ENCODE assay signal across 17 mouse cellular contexts in genomic region chr5:113584439-113584838, GRCm38 (mm10).
DNase-seq lines count a peak whose midpoint lies in the region; ATAC-seq and TF ChIP-seq lines count a peak whose summit lies in the region.
"Had no signal": no experiment of that assay in that cellular context is flagged by ENCODE, and none has a peak within 500 bp of the region (broad histone marks: within the 10 kb centered on the region; RNA-seq: fewer than 3 reads in every experiment).

No protein-coding gene starts in this region.

- no peak overlapping the region for H3K4me3 ChIP-seq in cerebellum, adult 2 months (replicated peaks; ENCODE audit: insufficient read depth, low read depth, low read length)
- H3K4me3 ChIP-seq in intestine, embryonic 16.5 days (ENCODE audit: low read length): no peak overlapping the region
- no peak overlapping the region for H3K4me3 ChIP-seq in intestine, postnatal 0 days (ENCODE audit: low read depth, low read length)
- H3K4me3 ChIP-seq in ES-E14 (ENCODE audit: insufficient read depth in 1 of 2, low read depth in 1 of 2, low read length in 2 of 2, poor library complexity in 1 of 2, severe bottlenecking in 1 of 2): peak overlapping the region; percentile 12 to 52; a peak in 2 of 4 replicates
- no peak overlapping the region for H3K4me3 ChIP-seq in gastrocnemius, adult 2 months
- H3K4me3 ChIP-seq: hindbrain, embryonic 12.5 days; intestine, embryonic 15.5 days had no signal

- no peak overlapping the region for H3K4me2 ChIP-seq in intestine, embryonic 16.5 days (ENCODE audit: low read depth, low read length)
- H3K4me2 ChIP-seq in intestine, postnatal 0 days (replicated peaks; ENCODE audit: low read depth): no peak overlapping the region
- H3K4me2 ChIP-seq: hindbrain, embryonic 12.5 days; intestine, embryonic 15.5 days had no signal

- no peaks in the 10 kb centered on the region for H3K27me3 ChIP-seq in cerebellum, adult 2 months (ENCODE audit: control insufficient read depth, insufficient read depth, low read length)
- no peaks in the 10 kb centered on the region for H3K27me3 ChIP-seq in intestine, embryonic 16.5 days (replicated peaks; ENCODE audit: control insufficient read depth, insufficient read depth, low read length)
- no peaks in the 10 kb centered on the region for H3K27me3 ChIP-seq in intestine, postnatal 0 days (replicated peaks; ENCODE audit: control insufficient read depth, insufficient read depth, low read length)
- H3K27me3 ChIP-seq: hindbrain, embryonic 12.5 days; intestine, embryonic 15.5 days had no signal

- no peak for TF ChIP-seq CTCF in cerebellum, adult 2 months (IDR thresholded peaks at IDR 0.05; ENCODE audit: borderline replicate concordance, insufficient read depth, low read depth, low read length)
- no peak for TF ChIP-seq CTCF in intestine, postnatal 0 days (IDR thresholded peaks at IDR 0.05; ENCODE audit: low read depth)
- TF ChIP-seq CTCF in gastrocnemius, adult 2 months (IDR thresholded peaks at IDR 0.05): no peak

- H3K27ac ChIP-seq in cerebellum, adult 2 months (ENCODE audit: insufficient read depth, low read length): 0 out of 2 replicates have a peak overlapping the region, but pooled peaks have one; percentile 52
- no peak overlapping the region; the same call in 1 of the 2 replicates for H3K27ac ChIP-seq in intestine, embryonic 16.5 days (ENCODE audit: low read length)
- no peak overlapping the region for H3K27ac ChIP-seq in intestine, postnatal 0 days (ENCODE audit: low read depth, low read length)
- H3K27ac ChIP-seq in ES-E14 (ENCODE audit: insufficient read depth, low read depth, low read length, poor library complexity, severe bottlenecking): peak overlapping the region; percentile 92
- no peak overlapping the region for H3K27ac ChIP-seq in gastrocnemius, adult 2 months
- H3K27ac ChIP-seq: intestine, embryonic 15.5 days; liver, embryonic 14.5 days had no signal

- intact Hi-C loops in gastrocnemius, adult 2 months (cut with DNase I): no loop called here

- ATAC-seq in intestine, embryonic 16.5 days: 0 out of 2 replicates have a peak, but pooled peaks have one; percentile 28
- no peak for ATAC-seq in intestine, postnatal 0 days
- ATAC-seq: intestine, embryonic 15.5 days had no signal

- H3K9ac ChIP-seq in intestine, embryonic 16.5 days (ENCODE audit: low read depth, low read length): no peak overlapping the region
- no peak overlapping the region for H3K9ac ChIP-seq in intestine, postnatal 0 days (ENCODE audit: low read depth, low read length)
- H3K9ac ChIP-seq in ES-E14 (ENCODE audit: insufficient read depth, low read depth, low read length, poor library complexity, severe bottlenecking): peak overlapping the region; percentile 74
- H3K9ac ChIP-seq: hindbrain, embryonic 12.5 days; intestine, embryonic 15.5 days; liver, embryonic 14.5 days had no signal

- in situ Hi-C loops in ES-E14 (cut with MboI; ENCODE audit: low sequenced_read_pairs in 2 of 2, unreplicated experiment in 2 of 2): no loop called here

- 51% methylated on average over 6 of the region's 6 CpGs for WGBS in cerebellum, adult 2 months
- WGBS in intestine, embryonic 16.5 days: 25% methylated on average over 6 of the region's 6 CpGs
- WGBS in intestine, postnatal 0 days: 24% methylated on average over 6 of the region's 6 CpGs

- no peaks in the 10 kb centered on the region for H3K36me3 ChIP-seq in intestine, embryonic 16.5 days (ENCODE audit: control insufficient read depth, insufficient read depth, low read length)
- H3K36me3 ChIP-seq in intestine, postnatal 0 days (ENCODE audit: control insufficient read depth, insufficient read depth): no peaks in the 10 kb centered on the region
- H3K36me3 ChIP-seq in ES-E14 (ENCODE audit: control insufficient read depth, insufficient read depth, low read length, poor library complexity, severe bottlenecking): no peaks in the 10 kb centered on the region
- H3K36me3 ChIP-seq: G1E; hindbrain, embryonic 12.5 days; intestine, embryonic 15.5 days had no signal

- H3K9me3 ChIP-seq in intestine, embryonic 16.5 days (ENCODE audit: control insufficient read depth, low read length): no peaks in the 10 kb centered on the region
- H3K9me3 ChIP-seq in intestine, postnatal 0 days (ENCODE audit: control insufficient read depth): no peaks in the 10 kb centered on the region
- H3K9me3 ChIP-seq in ES-E14 (ENCODE audit: control insufficient read depth, insufficient read depth, low read depth, low read length): no peaks in the 10 kb centered on the region
- H3K9me3 ChIP-seq: hindbrain, embryonic 12.5 days; intestine, embryonic 15.5 days had no signal

- H3K4me1 ChIP-seq in cerebellum, adult 2 months (ENCODE audit: control insufficient read depth, insufficient read depth, low read length): peaks cover 12% of the 10 kb centered on the region; the same call in 1 of the 2 replicates
- peaks cover 5% of the 10 kb centered on the region; the same call in 1 of the 2 replicates for H3K4me1 ChIP-seq in intestine, embryonic 16.5 days (ENCODE audit: control insufficient read depth, insufficient read depth, low read length)
- H3K4me1 ChIP-seq in intestine, postnatal 0 days (replicated peaks; ENCODE audit: control insufficient read depth, insufficient read depth, low read length): no peaks in the 10 kb centered on the region
- peaks cover 19 to 21% of the 10 kb centered on the region in 2 experiments for H3K4me1 ChIP-seq in ES-E14 (ENCODE audit: control insufficient read depth in 2 of 2, insufficient read depth in 2 of 2, low read length in 2 of 2, poor library complexity in 1 of 2)
- H3K4me1 ChIP-seq: intestine, embryonic 15.5 days had no signal

- no peak for DNase-seq in cerebellum, adult 2 months
- DNase-seq in cerebellum, adult 11 months: no peak
- DNase-seq in ES-E14 (ENCODE audit: low read depth, low spot score): no peak
- peak; percentile 52 for DNase-seq in forelimb bud, embryonic 11.5 days (ENCODE audit: low read depth, low spot score)
- DNase-seq in urinary bladder, postnatal 36 days (ENCODE audit: low spot score in 2 of 2): no peak
- DNase-seq in gastrocnemius, adult 2 months: no peak
- DNase-seq: adrenal gland, postnatal 25 days; heart, adult 18-20 months; layer of hippocampus, postnatal 36 days; lung, postnatal 14 days; thymus, adult 18-20 months had no signal

- TF ChIP-seq POLR2A in cerebellum, adult 2 months (IDR thresholded peaks at IDR 0.05; ENCODE audit: borderline replicate concordance, insufficient read depth, low read length): no peak

TF ChIP-seq in ES-E14, 5 proteins besides CTCF, POLR2A, EP300 and RAD21:
- TF ChIP-seq MAFK (IDR thresholded peaks at IDR 0.05; ENCODE audit: insufficient read depth, low read depth, low read length) (peak; percentile 81), ZNF384 (IDR thresholded peaks at IDR 0.05; ENCODE audit: low read depth, low read length) (no peak)

Comparison
In these comparisons a context has a peak if more than half of its experiments do, and no peak if none do; other contexts are left out.
1. H3K27ac ChIP-seq: peak in cerebellum, adult 2 months (single experiment) and ES-E14 (single experiment); none in intestine, embryonic 16.5 days (single experiment), intestine, postnatal 0 days (single experiment) and gastrocnemius, adult 2 months (single experiment).
2. H3K4me3 ChIP-seq: peak in ES-E14 (2 of 2); none in cerebellum, adult 2 months (single experiment), intestine, embryonic 16.5 days (single experiment), intestine, postnatal 0 days (single experiment) and gastrocnemius, adult 2 months (single experiment).